Mouse (Mus musculus) lung, embryonic 14.5 days (tissue): Measurements from ENCODE around the gene Slc1a5. TPM values are rescaled to one million over a fixed set of nuclear protein-coding genes. Genes with fewer than 3 reads are reported as not detected.
A peak's percentile ranks its signal among the peaks of the same experiment; 100 is the strongest.

Source experiments
- ATAC-seq: fragments of 200-750 bp; cut with Nextera tagmentation; 2 replicates; pipeline ENCODE4 v1.8.0; 2017; ENCODE audit warnings: mild to moderate bottlenecking, moderate TSS enrichment, moderate library complexity; ENCODE audit not compliant: insufficient read depth
- DNase-seq: peaks from one replicate; pipeline ENCODE4 v3.0.0-alpha.2; 2015
- H3K27ac ChIP-seq: fragments of 300-500 bp; sonication (generic); 2 replicates; pipeline ENCODE4 v1.5.1; 2014; ENCODE audit warnings: low read depth, mild to moderate bottlenecking, moderate library complexity
- H3K27me3 ChIP-seq: fragments of 300-500 bp; sonication (generic); 2 replicates; pipeline ENCODE4 v1.6.1; 2014; ENCODE audit warnings: low read length, control low read depth; ENCODE audit not compliant: insufficient read depth
- H3K36me3 ChIP-seq: fragments of 300-500 bp; sonication (generic); 2 replicates; pipeline ENCODE4 v1.6.1; 2014; ENCODE audit warnings: control low read depth; ENCODE audit not compliant: insufficient read depth
- H3K4me1 ChIP-seq: fragments of 300-500 bp; sonication (generic); 2 replicates; pipeline ENCODE4 v1.6.1; 2014; ENCODE audit warnings: antibody characterized with exemption, control low read depth; ENCODE audit not compliant: insufficient read depth
- H3K4me2 ChIP-seq: fragments of 300-500 bp; sonication (generic); 2 replicates; pipeline ENCODE4 v1.6.1; 2014; ENCODE audit warnings: mild to moderate bottlenecking
- H3K4me3 ChIP-seq: fragments of 300-500 bp; sonication (generic); 2 replicates; pipeline ENCODE4 v1.5.1; 2014; ENCODE audit warnings: low read depth, low read length
- H3K9ac ChIP-seq: fragments of 300-500 bp; sonication (generic); 2 replicates; pipeline ENCODE4 v1.6.1; 2014
- H3K9me3 ChIP-seq: fragments of 300-500 bp; sonication (generic); 2 replicates; pipeline ENCODE4 v1.6.1; 2016; ENCODE audit warnings: low read depth, low read length, control low read depth
- CTCF ChIP-seq: IDR thresholded peaks from 2 replicates; pipeline ENCODE4 v1.5.1; 2016; ENCODE audit warnings: antibody characterized with exemption, low read depth
- WGBS: fragments of 180-500 bp; shearing (Covaris S2); extraction: QIAGEN DNeasy Blood & Tissue Kit; methylation state at CpG from one replicate; pipeline ENCODE4 v1.1.7; 2014; 5-methylcytosine and 5-hydroxymethylcytosine counted together
- polyA plus RNA-seq: library from polyadenylated mRNA; unstranded; fragments of >200 nt; fragmentation: Nextera tagmentation; extraction: Ambion mirVana; gene quantifications from 2 replicates; pipeline ENCODE4 v1.2.1, GENCODE M21; 2014

Slc1a5 gene
- polyA plus RNA-seq, 1 experiment from 2014 or later, result 35.7 TPM

DNA sequence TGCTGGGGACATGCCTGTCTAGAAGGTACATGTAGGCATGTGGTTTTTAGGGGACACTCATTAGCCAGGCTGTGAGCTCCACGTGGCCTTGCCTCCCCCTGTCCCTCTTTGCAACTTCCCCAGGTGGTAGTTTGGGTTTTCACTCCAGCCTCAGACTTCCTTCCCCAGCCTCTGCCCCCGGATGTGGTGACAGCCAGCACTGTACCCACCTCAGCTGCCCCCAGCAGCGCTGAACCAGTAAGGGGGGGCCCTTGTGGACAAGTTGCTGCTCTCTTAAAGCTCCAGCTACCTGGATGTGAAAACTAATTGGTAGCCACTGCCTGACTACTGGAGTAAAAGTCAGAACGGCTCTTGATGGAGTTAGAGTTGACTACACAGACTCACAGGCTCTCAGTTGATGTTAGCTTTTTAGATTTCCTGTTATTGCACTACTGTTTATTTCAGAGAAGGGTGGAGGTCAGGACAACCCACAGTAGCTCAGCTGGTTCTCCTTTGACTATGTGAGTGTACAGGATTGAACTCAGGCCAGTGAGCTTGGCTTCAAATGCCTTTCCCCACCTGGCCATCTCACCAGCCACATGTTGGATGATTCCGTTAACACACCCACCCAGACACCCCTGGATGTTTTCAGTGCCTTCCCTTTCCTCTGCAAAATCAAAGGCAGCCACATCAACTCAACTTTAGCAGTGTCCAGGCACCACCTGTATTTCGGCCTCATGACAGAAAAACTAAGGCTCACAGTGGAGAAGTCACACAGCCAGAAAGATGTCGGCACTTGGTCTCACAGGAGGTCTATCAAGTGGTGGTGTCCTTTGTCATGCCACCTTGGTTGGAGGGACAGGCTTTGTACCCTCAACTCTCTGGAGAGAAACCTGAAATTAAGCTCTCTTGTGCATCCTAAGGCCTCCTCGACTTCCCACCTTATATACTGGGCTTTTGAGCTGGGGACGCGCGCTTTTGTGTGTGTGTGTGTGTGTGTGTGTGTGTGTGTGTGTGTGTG lies 60.7 kb downstream of the Slc1a5 start:
- H3K27me3 ChIP-seq, result no peaks in the 10 kb centered on the region
- peaks cover 52% of the 10 kb centered on the region for H3K36me3 ChIP-seq
- H3K9ac ChIP-seq, result peak overlapping the region; percentile 75; the same call in 1 of the 2 replicates
- peak overlapping the region; percentile 62 for H3K27ac ChIP-seq
- no peaks in the 10 kb centered on the region for H3K9me3 ChIP-seq
- peaks cover 16% of the 10 kb centered on the region for H3K4me1 ChIP-seq
- H3K4me3 ChIP-seq, result peak overlapping the region; percentile 64
- ATAC-seq, result peak; percentile 1; the same call in 1 of the 2 replicates
- DNase-seq, result peak; percentile 23
- no peak for TF ChIP-seq CTCF
- 33% methylated on average over 11 of the region's 11 CpGs for WGBS
- peak overlapping the region; percentile 98 for H3K4me2 ChIP-seq

DNA sequence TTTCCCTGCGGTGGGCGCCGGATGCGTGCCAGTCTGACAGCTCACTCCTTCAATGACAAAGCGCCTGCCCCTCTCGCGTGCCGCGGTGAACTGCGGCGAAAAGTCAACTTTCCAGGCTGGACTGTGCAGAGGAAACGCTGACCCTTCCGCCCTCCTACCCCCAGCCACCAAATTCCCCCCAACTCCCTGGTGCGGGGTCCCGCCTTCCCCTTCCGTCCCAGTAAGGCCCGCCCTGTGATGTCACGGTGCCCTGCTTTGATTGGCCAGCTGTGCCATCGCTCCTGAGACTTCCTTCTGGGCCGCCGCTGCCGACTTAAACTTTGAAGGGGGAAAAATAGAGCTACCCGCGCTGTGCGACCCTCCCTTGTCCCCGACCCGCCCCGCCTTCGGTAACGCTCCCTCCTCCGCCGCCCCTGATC lies 61.5 kb downstream of the Slc1a5 start, which contains the start of gene Prkd2:
Gene Prkd2, plus strand, starts transcription at position 258 of the 419 bp plus-strand sequence.
- peaks cover 49% of the 10 kb centered on the region for H3K36me3 ChIP-seq
- no peak for TF ChIP-seq CTCF
- H3K27me3 ChIP-seq, result no peaks in the 10 kb centered on the region
- ATAC-seq (peak; percentile 86), DNase-seq (peak; percentile 96)
- H3K4me1 ChIP-seq, result peaks cover 16% of the 10 kb centered on the region
- peak within 1 kb of the TSS; percentile 64 for H3K4me3 ChIP-seq
- peak within 1 kb of the TSS; percentile 75 for H3K9ac ChIP-seq
- under 1% methylated on average over 32 of the region's 32 CpGs for WGBS
- H3K27ac ChIP-seq, result peak within 1 kb of the TSS; percentile 86
- peak within 1 kb of the TSS; percentile 98 for H3K4me2 ChIP-seq
- H3K9me3 ChIP-seq, result no peaks in the 10 kb centered on the region

DNA sequence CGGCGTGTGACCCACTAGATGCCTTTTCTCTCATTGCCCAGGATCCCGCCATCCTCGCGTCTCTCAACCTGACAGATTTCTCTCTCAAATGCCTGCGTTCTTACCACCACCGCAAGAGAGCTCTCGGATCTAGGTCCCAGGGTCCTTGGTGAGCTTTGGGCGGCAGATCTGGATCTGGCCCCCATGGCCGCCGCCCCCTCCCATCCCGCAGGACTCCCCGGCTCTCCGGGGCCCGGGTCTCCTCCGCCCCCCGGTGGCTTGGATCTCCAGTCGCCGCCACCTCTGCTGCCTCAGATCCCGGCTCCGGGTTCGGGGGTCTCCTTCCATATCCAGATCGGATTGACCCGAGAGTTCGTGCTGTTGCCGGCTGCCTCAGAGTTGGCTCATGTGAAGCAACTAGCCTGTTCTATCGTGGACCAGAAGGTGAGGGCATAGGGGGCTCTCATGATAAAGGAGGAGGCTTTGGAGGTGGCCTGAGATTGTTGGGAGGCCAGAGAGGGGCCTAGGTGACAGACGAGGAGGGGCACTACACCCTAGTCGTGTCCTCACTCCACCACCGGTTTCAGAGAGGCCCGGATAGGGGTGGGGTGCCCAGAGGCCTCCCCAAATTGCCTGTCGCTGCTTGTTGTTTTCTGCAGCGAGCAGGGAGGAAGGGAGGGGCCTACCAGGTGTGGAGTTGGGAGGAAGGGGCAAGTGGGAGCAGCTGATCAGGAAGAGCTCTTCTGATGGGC lies 62.5 kb downstream of the Slc1a5 start:
- Histone ChIP-seq H3K4me3 (peak overlapping the region; percentile 64), H3K27ac (peak overlapping the region; percentile 86), H3K27me3 (no peaks in the 10 kb centered on the region), H3K36me3 (peaks cover 40% of the 10 kb centered on the region), H3K9ac (peak overlapping the region; percentile 75), H3K4me2 (peak overlapping the region; percentile 98), H3K4me1 (peaks cover 16% of the 10 kb centered on the region), H3K9me3 (no peaks in the 10 kb centered on the region)
- WGBS, result 1% methylated on average over 33 of the region's 33 CpGs
- peak; percentile 4; the same call in 1 of the 2 replicates for TF ChIP-seq CTCF
- no peak for ATAC-seq
- DNase-seq, result peak; percentile 41

DNA sequence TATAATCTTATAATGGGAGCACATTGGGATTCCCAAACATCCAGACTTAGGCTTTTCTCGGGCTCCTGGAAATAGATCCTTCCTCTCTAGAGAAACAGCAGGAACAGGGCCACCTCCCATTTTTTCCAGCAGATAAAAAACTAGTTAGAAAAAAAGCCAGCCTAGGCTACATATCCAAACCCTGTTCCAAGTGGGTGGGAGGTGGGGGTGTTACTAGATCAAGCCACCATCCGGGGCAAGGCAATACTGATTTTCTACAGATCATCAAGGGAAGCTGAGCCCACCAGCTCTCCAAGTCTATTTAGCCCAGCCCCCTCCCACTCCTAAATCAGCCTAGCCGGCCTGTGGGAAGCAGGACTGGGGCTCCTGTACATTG lies 63.5 kb downstream of the Slc1a5 start:
- DNase-seq (no peak), ATAC-seq (no peak)
- no peak for TF ChIP-seq CTCF
- Histone ChIP-seq H3K4me3 (peak overlapping the region; percentile 64), H3K27me3 (no peaks in the 10 kb centered on the region), H3K36me3 (peaks cover 38% of the 10 kb centered on the region), H3K4me1 (peaks cover 16% of the 10 kb centered on the region), H3K9me3 (no peaks in the 10 kb centered on the region), H3K4me2 (peak overlapping the region; percentile 98), H3K27ac (peak overlapping the region; percentile 22; the same call in 1 of the 2 replicates), H3K9ac (peak overlapping the region; percentile 14)
- 63% methylated on average over 3 of the region's 3 CpGs for WGBS

DNA sequence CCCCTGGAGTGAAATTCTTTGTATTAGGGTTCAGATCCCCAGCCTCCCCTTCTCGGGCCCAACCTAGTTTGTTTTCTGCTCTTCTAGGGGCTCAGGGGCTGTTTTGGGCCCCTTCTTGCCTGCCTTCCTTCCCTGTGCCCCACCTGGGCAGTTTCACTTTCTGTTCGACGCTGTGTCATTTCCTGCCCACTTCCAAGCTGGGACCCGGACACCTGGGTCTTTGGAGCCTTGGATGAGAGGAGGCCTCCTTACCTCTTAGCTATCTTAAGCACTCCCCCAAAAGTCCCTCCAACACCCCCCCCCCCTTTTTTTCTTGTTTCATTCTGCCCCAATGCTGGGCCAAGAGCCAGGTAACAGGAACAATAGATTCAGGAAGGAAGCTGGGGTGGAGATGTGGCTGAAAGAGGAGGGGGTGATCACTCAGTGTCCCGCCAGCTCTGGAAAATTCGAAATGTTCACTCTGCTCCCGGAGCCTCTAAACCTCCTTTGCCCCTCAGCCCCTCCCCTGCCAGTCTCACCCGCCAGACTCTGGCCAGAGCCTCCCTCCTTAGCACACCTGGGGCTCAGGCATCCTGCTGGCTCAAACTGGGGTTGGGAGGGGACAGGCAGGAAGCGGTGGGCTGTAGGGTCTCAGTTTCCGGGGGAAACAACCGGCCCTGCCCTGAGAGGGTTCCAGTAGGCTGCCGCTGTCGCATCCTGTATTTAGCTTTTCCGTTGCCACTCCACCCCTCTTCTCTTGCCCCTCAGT lies 64.1 kb downstream of the Slc1a5 start:
- TF ChIP-seq CTCF, result no peak
- 29% methylated on average over 14 of the region's 14 CpGs for WGBS
- H3K4me1 ChIP-seq, result peaks cover 16% of the 10 kb centered on the region
- H3K36me3 ChIP-seq, result peaks cover 38% of the 10 kb centered on the region
- H3K4me3 ChIP-seq, result peak overlapping the region; percentile 64
- H3K4me2 ChIP-seq, result peak overlapping the region; percentile 98
- peak; percentile 52 for DNase-seq
- H3K9me3 ChIP-seq, result no peaks in the 10 kb centered on the region
- no peaks in the 10 kb centered on the region for H3K27me3 ChIP-seq
- peak overlapping the region; percentile 14 for H3K9ac ChIP-seq
- ATAC-seq, result peak; percentile 9; the same call in 1 of the 2 replicates
- H3K27ac ChIP-seq, result peak overlapping the region; percentile 22; the same call in 1 of the 2 replicates

DNA sequence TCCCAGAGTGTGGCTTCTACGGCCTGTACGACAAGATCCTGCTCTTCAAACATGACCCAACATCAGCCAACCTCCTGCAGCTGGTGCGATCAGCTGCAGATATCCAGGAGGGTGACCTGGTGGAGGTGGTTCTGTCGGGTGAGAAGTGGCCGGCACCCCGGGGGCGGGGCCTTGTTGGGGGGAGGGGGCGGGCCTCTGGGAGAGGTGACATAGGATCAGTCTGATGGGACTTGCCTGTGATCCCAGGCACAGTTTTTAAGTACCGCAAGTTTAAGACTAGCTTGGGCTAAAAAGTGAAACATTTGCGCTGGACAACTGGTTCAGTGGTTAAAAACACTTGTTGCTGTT lies 64.7 kb downstream of the Slc1a5 start:
- 27% methylated on average over 10 of the region's 10 CpGs for WGBS
- H3K27me3 ChIP-seq, result no peaks in the 10 kb centered on the region
- H3K4me2 ChIP-seq, result peak overlapping the region; percentile 98
- H3K4me3 ChIP-seq, result peak overlapping the region; percentile 64
- ATAC-seq (no peak), DNase-seq (no peak)
- H3K27ac ChIP-seq, result peak overlapping the region; percentile 22; the same call in 1 of the 2 replicates
- no peak for TF ChIP-seq CTCF
- H3K9me3 ChIP-seq, result no peaks in the 10 kb centered on the region
- H3K9ac ChIP-seq, result peak overlapping the region; percentile 14
- peaks cover 38% of the 10 kb centered on the region for H3K36me3 ChIP-seq
- peaks cover 16% of the 10 kb centered on the region for H3K4me1 ChIP-seq
